In the genomic region with DNA sequence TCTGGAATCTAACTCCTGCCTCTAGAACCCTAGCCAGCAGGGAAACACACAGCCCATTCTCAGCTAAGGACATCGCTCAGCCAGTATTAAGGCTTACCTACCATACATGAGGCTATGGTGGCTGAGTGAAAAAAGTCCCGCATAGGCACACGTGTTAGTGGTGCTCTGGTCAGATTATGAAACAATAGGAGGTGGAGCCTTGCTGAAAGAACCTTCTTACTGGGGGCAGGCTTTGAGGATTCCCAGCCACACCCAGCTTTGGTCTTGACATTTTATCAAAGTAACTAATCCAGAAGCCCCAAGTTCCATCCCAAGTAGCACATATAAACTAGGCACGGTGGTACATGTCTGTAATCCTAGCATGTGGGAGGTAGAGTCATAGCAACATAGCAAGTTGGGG, we compare ENCODE assay signal across 19 mouse cellular contexts. TPM values are rescaled to one million over a fixed set of nuclear protein-coding genes. Genes with fewer than 3 reads are reported as not detected.
DNase-seq lines count a peak whose midpoint lies in the region; ATAC-seq and TF ChIP-seq lines count a peak whose summit lies in the region.
"Had no signal": no experiment of that assay in that cellular context is flagged by ENCODE, and none has a peak within 500 bp of the region (broad histone marks: within the 10 kb centered on the region; RNA-seq: fewer than 3 reads in every experiment).

No protein-coding gene starts in this region.

- TF ChIP-seq POLR2A in bone marrow macrophage, adult 2 months (IDR thresholded peaks at IDR 0.05; ENCODE audit: borderline replicate concordance, low read depth, low read length) = no peak

- 31% methylated on average over 4 of the region's 4 CpGs for WGBS in heart, embryonic 14.5 days
- 64% methylated on average over 4 of the region's 4 CpGs for WGBS in liver, embryonic 11.5 days
- 45% methylated on average over 4 of the region's 4 CpGs for WGBS in liver, postnatal 0 days (ENCODE audit: insufficient replicate concordance)
- WGBS in macrophage (ENCODE audit: missing documents) = 80% methylated on average over 4 of the region's 4 CpGs

- H3K79me2 ChIP-seq in macrophage (ENCODE audit: inconsistent target) = peaks cover 75% of the 10 kb centered on the region

- peak overlapping the region; percentile 61 to 89 for H3K27ac ChIP-seq in heart, embryonic 14.5 days (replicated peaks in 1 of 2; ENCODE audit: control insufficient read depth in 1 of 2, insufficient read depth in 1 of 2, low read depth in 2 of 2, low read length in 2 of 2)
- H3K27ac ChIP-seq in liver, embryonic 11.5 days (ENCODE audit: low read depth, low read length) = no peak overlapping the region
- no peak overlapping the region for H3K27ac ChIP-seq in liver, postnatal 0 days (ENCODE audit: low read depth)
- peak overlapping the region; percentile 98 for H3K27ac ChIP-seq in bone marrow macrophage, adult 2 months (ENCODE audit: insufficient read depth, low read depth, low read length)
- peak overlapping the region; percentile 99 for H3K27ac ChIP-seq in macrophage
- H3K27ac ChIP-seq: hindbrain, embryonic 15.5 days; left cerebral cortex, adult 2 months; midbrain, embryonic 15.5 days had no signal

- intact Hi-C loops in heart, postnatal 10 days (cut with DNase I) = no loop called here

- H3K27me3 ChIP-seq in heart, embryonic 14.5 days (ENCODE audit: control insufficient read depth, insufficient read depth, low read length) = no peaks in the 10 kb centered on the region
- no peaks in the 10 kb centered on the region for H3K27me3 ChIP-seq in liver, embryonic 11.5 days (replicated peaks; ENCODE audit: control insufficient read depth, insufficient read depth, low read length)
- no peaks in the 10 kb centered on the region for H3K27me3 ChIP-seq in liver, postnatal 0 days (ENCODE audit: insufficient read depth, low read length)
- H3K27me3 ChIP-seq: embryonic facial prominence, embryonic 13.5 days; hindbrain, embryonic 15.5 days; limb, embryonic 13.5 days; midbrain, embryonic 15.5 days had no signal

- peak overlapping the region; percentile 66; the same call in 1 of the 2 replicates for H3K9ac ChIP-seq in heart, embryonic 14.5 days (ENCODE audit: low read length)
- no peak overlapping the region for H3K9ac ChIP-seq in liver, embryonic 11.5 days (ENCODE audit: low read depth, low read length)
- H3K9ac ChIP-seq in liver, postnatal 0 days (replicated peaks) = no peak overlapping the region
- H3K9ac ChIP-seq: embryonic facial prominence, embryonic 13.5 days; hindbrain, embryonic 15.5 days; limb, embryonic 13.5 days; midbrain, embryonic 15.5 days had no signal

- no peak for ATAC-seq in heart, embryonic 14.5 days (ENCODE audit: insufficient number of reproducible peaks, insufficient read depth, low FRiP score, low read depth)
- peak; percentile 21; the same call in 1 of the 2 replicates for ATAC-seq in liver, embryonic 11.5 days (replicated peaks; ENCODE audit: low FRiP score)
- ATAC-seq in liver, postnatal 0 days = no peak
- ATAC-seq: midbrain, embryonic 15.5 days had no signal

- peaks cover 80% of the 10 kb centered on the region for H3K36me3 ChIP-seq in heart, embryonic 14.5 days (ENCODE audit: control insufficient read depth, insufficient read depth, low read length)
- H3K36me3 ChIP-seq in liver, embryonic 11.5 days (ENCODE audit: control insufficient read depth, insufficient read depth, low read length) = no peaks in the 10 kb centered on the region; the same call in 1 of the 2 replicates
- H3K36me3 ChIP-seq in liver, postnatal 0 days (replicated peaks; ENCODE audit: insufficient read depth, low read length) = no peaks in the 10 kb centered on the region
- no peaks in the 10 kb centered on the region for H3K36me3 ChIP-seq in macrophage (ENCODE audit: inconsistent target)
- H3K36me3 ChIP-seq: hindbrain, embryonic 15.5 days; midbrain, embryonic 15.5 days had no signal

- no peak for DNase-seq in heart, postnatal 10 days
- DNase-seq in liver, embryonic 11.5 days (ENCODE audit: low spot score) = no peak
- DNase-seq in liver, postnatal 0 days = no peak
- DNase-seq in cerebellum, adult 8-10 months = no peak
- DNase-seq: adrenal gland, adult 2 months; cerebellum, adult 11-12 months; gastrocnemius, postnatal 25 days; kidney, adult 8-10 months; thymus, postnatal 4 days had no signal

- H3K9me3 ChIP-seq in heart, embryonic 14.5 days (ENCODE audit: control insufficient read depth, low read length) = no peaks in the 10 kb centered on the region
- H3K9me3 ChIP-seq in liver, embryonic 11.5 days (ENCODE audit: control insufficient read depth, low read length) = no peaks in the 10 kb centered on the region
- H3K9me3 ChIP-seq in liver, postnatal 0 days (ENCODE audit: low read length) = no peaks in the 10 kb centered on the region
- H3K9me3 ChIP-seq: embryonic facial prominence, embryonic 13.5 days; forebrain, embryonic 10.5 days; G1E; hindbrain, embryonic 15.5 days; limb, embryonic 13.5 days; midbrain, embryonic 15.5 days had no signal

- no peak overlapping the region for H3K4me3 ChIP-seq in heart, embryonic 14.5 days (ENCODE audit: control insufficient read depth in 1 of 2, insufficient read depth in 1 of 2, low read depth in 1 of 2, low read length in 2 of 2)
- H3K4me3 ChIP-seq in liver, embryonic 11.5 days (ENCODE audit: low read depth, low read length) = no peak overlapping the region
- no peak overlapping the region for H3K4me3 ChIP-seq in liver, postnatal 0 days (ENCODE audit: low read depth, low read length)
- no peak overlapping the region for H3K4me3 ChIP-seq in bone marrow macrophage, adult 2 months (ENCODE audit: insufficient read depth, low read length)
- H3K4me3 ChIP-seq in macrophage (ENCODE audit: inconsistent target) = no peak overlapping the region
- H3K4me3 ChIP-seq: embryonic facial prominence, embryonic 13.5 days; forebrain, embryonic 10.5 days; hindbrain, embryonic 15.5 days; left cerebral cortex, adult 2 months; limb, embryonic 13.5 days; midbrain, embryonic 15.5 days had no signal

- no peak for TF ChIP-seq CTCF in liver, postnatal 0 days (IDR thresholded peaks at IDR 0.05; ENCODE audit: low read depth)
- no peak for TF ChIP-seq CTCF in bone marrow macrophage, adult 2 months (IDR thresholded peaks at IDR 0.05; ENCODE audit: low read depth, low read length)

- peaks cover 61 to 98% of the 10 kb centered on the region in 2 experiments for H3K4me1 ChIP-seq in heart, embryonic 14.5 days (ENCODE audit: control insufficient read depth in 2 of 2, insufficient read depth in 2 of 2, low read length in 2 of 2)
- H3K4me1 ChIP-seq in liver, embryonic 11.5 days (replicated peaks; ENCODE audit: control insufficient read depth, insufficient read depth, low read length) = peaks cover 59% of the 10 kb centered on the region
- peaks cover 50% of the 10 kb centered on the region for H3K4me1 ChIP-seq in liver, postnatal 0 days (ENCODE audit: insufficient read depth)
- H3K4me1 ChIP-seq in bone marrow macrophage, adult 2 months (ENCODE audit: control insufficient read depth, insufficient read depth, low read length) = peaks cover 77% of the 10 kb centered on the region

- no peak for TF ChIP-seq EP300 in liver, postnatal 0 days (IDR thresholded peaks at IDR 0.05; ENCODE audit: low read depth)

- H3K4me2 ChIP-seq in heart, embryonic 14.5 days (ENCODE audit: low read length) = peak overlapping the region; percentile 41; the same call in 1 of the 2 replicates
- H3K4me2 ChIP-seq in liver, embryonic 11.5 days = no peak overlapping the region
- H3K4me2 ChIP-seq in liver, postnatal 0 days (ENCODE audit: low read depth, low read length) = no peak overlapping the region
- H3K4me2 ChIP-seq: embryonic facial prominence, embryonic 13.5 days; hindbrain, embryonic 15.5 days; midbrain, embryonic 15.5 days had no signal

RNA-seq across cellular contexts. Expression of a gene that starts 16.4 kb away (rescaled TPM):
- 196 and 201 TPM in 2 replicates for polyA plus RNA-seq in heart, embryonic 14.5 days (2014; fragmentation: Nextera tagmentation; extraction: Ambion mirVana)
- total RNA-seq in heart, postnatal 10 days (2021) = 100 to 1,000 TPM; 180 to 214 TPM
- polyA plus RNA-seq in liver, embryonic 11.5 days (2014; fragmentation: Nextera tagmentation; extraction: Ambion mirVana) = 41.8 and 43.7 TPM in 2 replicates
- polyA plus RNA-seq in liver, postnatal 0 days (2015; fragmentation: Nextera tagmentation; extraction: Ambion mirVana) = 4.5 and 6.5 TPM in 2 replicates
- 31.0 and 36.5 TPM in 2 replicates for polyA plus RNA-seq in bone marrow macrophage, adult 2 months (2012; ENCODE audit: insufficient read depth, insufficient read length, missing spikeins)
- total RNA-seq in macrophage (2018; cell fraction: chromatin; rRNA removed) = 100 to 1,000 TPM in 9 of 26 experiments, 10 to 100 TPM in 17; 25.8 to 237 (median 74.8) TPM
- total RNA-seq in macrophage (2018; cell fraction: cytosol; rRNA removed) = 100 to 1,000 TPM in 2 of 26 experiments, 10 to 100 TPM in 24; 24.6 to 128 (median 57.7) TPM
- total RNA-seq in macrophage (2018; cell fraction: nucleus; rRNA removed) = 100 to 1,000 TPM in 17 of 26 experiments, 10 to 100 TPM in 9; 57.0 to 215 (median 111) TPM
- polyA plus RNA-seq in macrophage (2018) = 44.5 to 77.5 TPM (median 67.5 TPM) in 3 replicates

Comparison
In these comparisons a context has a peak if more than half of its experiments do, and no peak if none do; other contexts are left out.
1. H3K27ac ChIP-seq: peak in heart, embryonic 14.5 days (2 of 2), bone marrow macrophage, adult 2 months (single experiment) and macrophage (single experiment); none in liver, embryonic 11.5 days (single experiment) and liver, postnatal 0 days (single experiment).